Mouse (Mus musculus) midbrain, embryonic 16.5 days (tissue): ENCODE data around the gene Flrt2. TPM values are rescaled to one million over a fixed set of nuclear protein-coding genes. Genes with fewer than 3 reads are reported as not detected.

ENCODE experiments used
- ATAC-seq: fragments of 200-750 bp; cut with Nextera tagmentation; 2 replicates; pipeline ENCODE4 v1.8.0; 2017; ENCODE audit warnings: moderate TSS enrichment
- H3K27ac ChIP-seq: fragments of 300-500 bp; sonication (generic); 2 replicates; pipeline ENCODE4 v1.5.1; 2014; ENCODE audit warnings: mild to moderate bottlenecking, low read length, mixed read lengths
- H3K27me3 ChIP-seq: fragments of 300-500 bp; sonication (generic); 2 replicates; pipeline ENCODE4 v1.6.1; 2014; ENCODE audit warnings: low read depth, low read length, mixed read lengths; ENCODE audit not compliant: control insufficient read depth, insufficient read depth
- H3K36me3 ChIP-seq: fragments of 300-500 bp; sonication (generic); 2 replicates; pipeline ENCODE4 v1.6.1; 2014; ENCODE audit warnings: mild to moderate bottlenecking, low read length, moderate library complexity, mixed read lengths; ENCODE audit not compliant: control insufficient read depth, insufficient read depth
- H3K4me1 ChIP-seq: fragments of 300-500 bp; sonication (generic); 2 replicates; pipeline ENCODE4 v1.6.1; 2014; ENCODE audit warnings: mild to moderate bottlenecking, low read length, mixed read lengths; ENCODE audit not compliant: control insufficient read depth, insufficient read depth
- H3K4me2 ChIP-seq: fragments of 300-500 bp; sonication (generic); 2 replicates; pipeline ENCODE4 v1.6.1; 2014; ENCODE audit warnings: mild to moderate bottlenecking, low read length, mixed read lengths
- H3K4me3 ChIP-seq: fragments of 300-500 bp; sonication (generic); 2 replicates; pipeline ENCODE4 v1.5.1; 2014; ENCODE audit warnings: low read depth, mild to moderate bottlenecking, low read length, moderate library complexity, mixed read lengths
- H3K9ac ChIP-seq: fragments of 300-500 bp; sonication (generic); 2 replicates; pipeline ENCODE4 v1.6.1; 2014; ENCODE audit warnings: low read depth, low read length, mixed read lengths
- H3K9me3 ChIP-seq: fragments of 300-500 bp; sonication (generic); replicated peaks from 2 replicates; pipeline ENCODE4 v1.6.1; 2014; ENCODE audit warnings: mild to moderate bottlenecking, low read length, mixed read lengths; ENCODE audit not compliant: control insufficient read depth, poor library complexity, severe bottlenecking
- WGBS: fragments of 180-500 bp; shearing (Covaris S2); extraction: QIAGEN DNeasy Blood & Tissue Kit; methylation state at CpG from one replicate; pipeline ENCODE4 v1.1.7; 2014; 5-methylcytosine and 5-hydroxymethylcytosine counted together
- polyA plus RNA-seq: library from polyadenylated mRNA; unstranded; fragments of >200 nt; fragmentation: Nextera tagmentation; extraction: Ambion mirVana; gene quantifications from 2 replicates; pipeline ENCODE4 v1.2.1, GENCODE M21; 2015

Flrt2 gene
- polyA plus RNA-seq, 1 experiment from 2014 or later = 21.0 TPM

DNA sequence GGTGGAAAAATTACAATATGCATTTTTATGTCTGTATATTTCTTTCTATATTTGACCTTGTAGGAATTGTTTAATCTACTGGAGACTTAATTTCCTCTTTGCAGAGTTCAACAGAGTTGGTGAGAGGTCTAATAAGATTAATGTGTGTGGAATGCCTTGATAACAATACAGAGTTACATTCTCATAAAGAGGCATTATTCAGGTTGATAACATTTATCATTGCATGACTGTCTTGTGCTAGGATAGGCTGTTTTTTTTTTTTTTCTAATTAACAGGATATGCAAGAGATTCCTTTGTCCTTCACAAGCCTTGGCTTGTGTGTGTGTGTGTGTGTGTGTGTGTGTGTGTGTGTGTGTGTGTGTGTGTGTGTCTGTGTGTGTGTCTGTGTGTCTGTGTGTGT lies 9.6 kb downstream of the Flrt2 start:
- Histone ChIP-seq H3K9ac (no peak overlapping the region), H3K4me1 (no peaks in the 10 kb centered on the region), H3K27ac (no peak overlapping the region), H3K36me3 (no peaks in the 10 kb centered on the region), H3K9me3 (no peaks in the 10 kb centered on the region), H3K4me3 (no peak overlapping the region), H3K4me2 (no peak overlapping the region), H3K27me3 (no peaks in the 10 kb centered on the region)
- ATAC-seq = no peak

DNA sequence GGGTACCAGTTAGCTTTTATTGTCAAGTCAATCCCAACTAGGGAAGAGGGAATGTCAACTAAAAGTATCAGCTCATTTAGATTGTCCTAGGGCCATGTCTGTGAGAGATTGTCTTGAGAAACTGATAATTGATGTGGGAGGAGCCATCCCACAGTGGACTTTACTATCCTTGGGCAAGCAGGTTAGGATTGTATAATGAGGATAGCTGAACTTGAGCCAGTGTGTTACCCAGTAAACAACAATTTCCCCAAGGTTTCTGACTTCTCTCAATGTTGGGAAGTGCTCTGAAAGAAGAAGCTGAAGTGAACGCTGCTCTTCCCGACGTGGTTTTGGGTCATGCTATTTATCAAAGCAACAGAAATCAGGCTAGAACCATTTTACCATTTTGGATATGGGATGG lies 13.0 kb downstream of the Flrt2 start:
- no peak overlapping the region for H3K4me2 ChIP-seq
- no peak overlapping the region for H3K9ac ChIP-seq
- 88% methylated on average over 3 of the region's 3 CpGs for WGBS

DNA sequence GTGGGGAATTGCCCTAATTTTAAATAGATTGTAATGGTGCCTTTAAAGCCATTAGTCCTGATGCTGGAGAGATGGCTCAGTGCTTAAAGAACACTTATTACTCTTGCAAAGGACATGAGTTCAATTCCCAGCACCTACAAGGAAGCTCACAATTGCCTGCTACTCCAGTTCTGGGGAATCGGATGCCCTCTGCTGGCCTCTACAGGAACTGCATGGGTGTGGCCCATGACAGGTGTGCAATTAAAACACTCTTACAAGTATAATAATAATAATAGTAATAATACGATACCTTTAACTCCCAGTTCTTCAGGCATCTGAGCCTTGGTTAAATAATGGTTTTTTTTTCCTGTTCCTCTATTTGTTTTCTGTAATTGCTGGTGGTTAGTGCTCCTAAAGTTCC lies 31.2 kb downstream of the Flrt2 start:
- no peak overlapping the region for H3K9ac ChIP-seq
- no peaks in the 10 kb centered on the region for H3K36me3 ChIP-seq
- ATAC-seq = no peak
- H3K9me3 ChIP-seq = no peaks in the 10 kb centered on the region
- no peak overlapping the region for H3K27ac ChIP-seq
- no peak overlapping the region for H3K4me2 ChIP-seq
- no peak overlapping the region for H3K4me3 ChIP-seq
- no peaks in the 10 kb centered on the region; the same call in 1 of the 2 replicates for H3K4me1 ChIP-seq
- WGBS = 94% methylated on average over 2 of the region's 2 CpGs
- H3K27me3 ChIP-seq = no peaks in the 10 kb centered on the region

More for the DNA sequence above, 13.0 kb downstream of the Flrt2 start:
- Histone ChIP-seq H3K27ac (no peak overlapping the region), H3K9me3 (no peaks in the 10 kb centered on the region), H3K36me3 (no peaks in the 10 kb centered on the region), H3K27me3 (no peaks in the 10 kb centered on the region), H3K4me1 (no peaks in the 10 kb centered on the region), H3K4me3 (no peak overlapping the region)
- ATAC-seq = no peak

DNA sequence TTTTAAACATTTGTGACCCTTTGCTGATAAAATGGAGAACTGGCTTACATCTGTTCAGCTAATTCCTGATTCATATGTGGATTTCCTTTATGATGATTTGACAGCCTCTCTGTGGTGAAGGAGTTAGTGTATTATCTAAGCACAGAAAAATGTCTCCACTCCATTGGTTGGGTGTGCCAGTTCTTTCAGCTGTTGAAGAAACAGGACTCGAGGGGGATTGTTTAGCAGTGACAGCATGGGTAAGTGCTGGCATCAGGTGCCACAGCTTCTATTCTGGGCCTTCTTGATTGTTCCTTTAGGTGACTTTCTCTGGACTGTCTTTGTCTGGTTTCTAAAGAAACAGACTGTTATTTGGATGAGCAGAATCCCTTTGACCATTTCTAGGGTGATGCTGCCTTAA lies 42.0 kb downstream of the Flrt2 start:
- H3K36me3 ChIP-seq = no peaks in the 10 kb centered on the region
- WGBS = 62% methylated on average over 1 of the region's 1 CpGs
- H3K27me3 ChIP-seq = no peaks in the 10 kb centered on the region
- H3K4me2 ChIP-seq = no peak overlapping the region
- ATAC-seq = no peak
- H3K4me1 ChIP-seq = peaks cover 7% of the 10 kb centered on the region
- no peaks in the 10 kb centered on the region for H3K9me3 ChIP-seq
- no peak overlapping the region for H3K27ac ChIP-seq
- no peak overlapping the region for H3K9ac ChIP-seq
- no peak overlapping the region for H3K4me3 ChIP-seq

DNA sequence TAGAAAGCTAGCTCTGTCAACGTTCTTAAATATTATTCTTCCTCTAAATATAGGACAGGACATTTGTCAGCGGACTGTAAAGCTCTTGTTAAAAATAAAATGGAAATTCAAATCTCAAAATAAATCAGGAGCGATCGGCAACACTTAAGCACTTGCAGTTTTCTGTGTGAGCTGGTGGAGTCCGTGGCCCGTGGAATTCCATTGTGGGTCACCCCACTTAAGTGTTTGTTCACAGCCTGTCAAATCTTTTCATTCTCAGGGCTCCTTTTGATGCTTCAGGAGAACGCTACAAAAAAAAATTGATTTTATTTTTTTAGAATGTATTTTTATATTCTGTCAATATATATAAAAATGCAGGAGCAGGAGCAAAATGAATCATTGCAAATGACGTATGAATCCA lies 45.5 kb downstream of the Flrt2 start:
- Histone ChIP-seq H3K36me3 (no peaks in the 10 kb centered on the region), H3K9me3 (no peaks in the 10 kb centered on the region), H3K9ac (no peak overlapping the region), H3K27ac (no peak overlapping the region), H3K4me3 (no peak overlapping the region), H3K4me2 (no peak overlapping the region), H3K27me3 (no peaks in the 10 kb centered on the region), H3K4me1 (peaks cover 7% of the 10 kb centered on the region)
- 47% methylated on average over 8 of the region's 8 CpGs for WGBS
- ATAC-seq = no peak

DNA sequence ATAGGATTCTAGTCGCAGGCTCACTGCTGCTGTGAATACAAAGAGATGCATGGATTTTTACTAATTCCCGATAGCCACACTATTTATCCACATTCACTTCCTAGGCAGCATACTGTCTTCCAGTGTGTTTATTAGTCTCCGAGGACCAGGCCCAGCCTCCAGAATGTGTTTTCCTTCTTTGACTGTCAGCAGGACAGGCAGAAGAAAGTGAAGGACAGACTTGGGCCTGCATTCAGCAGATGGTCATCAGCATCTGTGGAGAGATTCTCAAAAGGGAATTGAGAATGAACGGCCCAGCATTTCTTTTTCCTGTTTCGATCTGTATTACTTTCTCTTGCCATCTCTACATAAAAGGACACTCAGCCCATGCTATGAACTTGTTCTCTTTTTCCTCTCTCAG lies 46.0 kb downstream of the Flrt2 start:
- H3K4me1 ChIP-seq = peaks cover 7% of the 10 kb centered on the region
- no peak overlapping the region for H3K9ac ChIP-seq
- ATAC-seq = no peak
- H3K4me3 ChIP-seq = no peak overlapping the region
- no peak overlapping the region for H3K27ac ChIP-seq
- H3K27me3 ChIP-seq = no peaks in the 10 kb centered on the region
- H3K9me3 ChIP-seq = no peaks in the 10 kb centered on the region
- no peak overlapping the region for H3K4me2 ChIP-seq
- 58% methylated on average over 5 of the region's 5 CpGs for WGBS
- no peaks in the 10 kb centered on the region for H3K36me3 ChIP-seq

DNA sequence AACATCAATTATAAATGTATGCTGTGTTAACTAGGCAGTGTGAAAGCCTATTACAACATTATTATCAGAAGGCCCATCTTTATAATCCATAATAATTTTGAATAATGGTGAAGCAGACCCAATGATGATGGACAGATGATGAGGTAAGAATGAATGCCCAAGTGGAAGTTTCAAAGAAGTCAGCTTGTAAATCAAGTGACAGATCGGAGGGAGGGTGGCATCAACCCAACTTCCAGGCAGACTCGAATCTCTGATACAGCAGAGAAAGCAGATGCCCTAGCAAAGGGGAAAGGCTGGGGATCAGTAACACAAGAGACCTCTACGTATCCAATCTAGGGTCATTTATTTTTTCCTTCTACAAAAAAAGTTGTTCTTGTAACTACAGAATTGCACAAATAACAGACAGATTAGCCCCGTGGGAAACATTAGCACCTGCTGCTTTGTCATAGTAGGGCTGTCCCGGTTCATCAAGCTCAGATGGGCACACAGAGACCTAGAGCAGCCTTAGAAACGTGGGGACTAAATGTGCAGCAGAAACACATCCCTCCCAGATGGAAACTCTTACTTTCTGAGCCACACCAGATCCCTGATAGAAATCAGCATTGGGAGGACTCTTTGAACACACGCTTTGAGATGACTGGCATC lies 46.6 kb downstream of the Flrt2 start:
- Histone ChIP-seq H3K36me3 (no peaks in the 10 kb centered on the region), H3K27ac (no peak overlapping the region), H3K9me3 (no peaks in the 10 kb centered on the region), H3K4me2 (no peak overlapping the region), H3K4me3 (no peak overlapping the region), H3K27me3 (no peaks in the 10 kb centered on the region), H3K9ac (no peak overlapping the region), H3K4me1 (peaks cover 9% of the 10 kb centered on the region)
- WGBS = 52% methylated on average over 7 of the region's 7 CpGs
- ATAC-seq = no peak

DNA sequence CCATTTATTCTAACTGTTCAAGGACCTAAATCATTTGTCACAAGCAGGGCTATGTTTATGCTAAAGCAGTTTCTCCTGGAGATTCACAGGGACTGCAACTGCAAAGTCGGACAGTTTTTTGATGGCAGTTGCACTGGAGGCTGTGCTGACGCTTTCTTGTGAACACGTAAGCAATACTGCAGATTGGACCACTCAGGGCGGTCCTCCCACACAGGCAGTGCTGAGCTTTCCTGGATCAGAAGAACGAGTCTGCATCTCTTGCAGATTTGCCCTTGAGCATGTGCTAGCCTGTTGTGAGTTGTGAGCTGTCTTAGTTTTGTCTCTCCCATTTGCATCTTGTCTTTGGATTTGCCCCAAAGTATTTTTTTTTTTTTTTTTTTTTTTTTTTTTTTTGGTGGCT lies 47.7 kb downstream of the Flrt2 start:
- Histone ChIP-seq H3K9me3 (no peaks in the 10 kb centered on the region), H3K9ac (no peak overlapping the region), H3K27ac (no peak overlapping the region), H3K4me2 (no peak overlapping the region), H3K27me3 (no peaks in the 10 kb centered on the region), H3K4me3 (no peak overlapping the region), H3K36me3 (no peaks in the 10 kb centered on the region), H3K4me1 (peaks cover 15% of the 10 kb centered on the region)
- 76% methylated on average over 5 of the region's 5 CpGs for WGBS
- ATAC-seq = no peak

DNA sequence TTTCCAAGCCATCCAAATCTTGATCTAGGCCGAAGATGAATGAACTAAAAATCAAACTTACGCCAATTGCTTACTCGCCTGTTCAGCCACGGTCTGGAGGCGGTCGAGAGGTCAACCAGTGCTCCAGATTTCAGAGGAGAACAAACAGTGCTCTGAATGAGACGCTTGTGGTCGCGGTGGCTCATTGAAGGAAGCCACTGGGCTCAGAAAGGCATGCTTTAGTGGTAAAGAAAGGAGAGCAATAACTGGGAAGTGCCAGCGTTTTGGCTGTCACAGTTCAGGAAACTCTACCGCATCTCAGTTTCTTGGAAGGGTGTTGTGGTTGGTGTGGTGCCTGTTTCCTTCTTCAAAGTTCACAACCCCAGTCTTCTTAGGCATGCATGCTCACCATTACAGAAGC lies 49.3 kb downstream of the Flrt2 start:
- no peaks in the 10 kb centered on the region for H3K27me3 ChIP-seq
- H3K4me3 ChIP-seq = no peak overlapping the region
- ATAC-seq = no peak
- H3K4me2 ChIP-seq = no peak overlapping the region
- WGBS = 71% methylated on average over 11 of the region's 11 CpGs
- H3K4me1 ChIP-seq = peaks cover 15% of the 10 kb centered on the region
- no peak overlapping the region for H3K9ac ChIP-seq
- no peaks in the 10 kb centered on the region for H3K9me3 ChIP-seq
- no peaks in the 10 kb centered on the region for H3K36me3 ChIP-seq
- no peak overlapping the region for H3K27ac ChIP-seq
